In genomic region chr2:169286701-169287100, GRCm38 (mm10) we compare ENCODE assay signal across 19 mouse cellular contexts.
"Had no signal": no experiment of that assay in that cellular context is flagged by ENCODE, and none has a peak within 500 bp of the region (broad histone marks: within the 10 kb centered on the region; RNA-seq: fewer than 3 reads in every experiment).

No protein-coding gene starts in this region.

- H3K4me3 ChIP-seq: heart, embryonic 10.5 days; heart, embryonic 12.5 days; hindbrain, embryonic 13.5 days; hindbrain, embryonic 15.5 days; limb, embryonic 13.5 days; limb, embryonic 15.5 days had no signal

- H3K27ac ChIP-seq: heart, embryonic 10.5 days; hindbrain, embryonic 13.5 days; hindbrain, embryonic 15.5 days; hindbrain, postnatal 0 days; limb, embryonic 13.5 days; limb, embryonic 15.5 days had no signal

- H3K36me3 ChIP-seq: heart, embryonic 10.5 days; heart, embryonic 12.5 days; hindbrain, embryonic 13.5 days; hindbrain, embryonic 15.5 days; limb, embryonic 13.5 days; limb, embryonic 15.5 days had no signal

- DNase-seq: gastrocnemius, postnatal 14 days; gastrocnemius, postnatal 36 days; heart, adult 18-20 months; heart, postnatal 14 days; heart, postnatal 36 days; kidney, adult 11 months; kidney, adult 8-10 months; kidney, postnatal 14 days; kidney, postnatal 36 days; layer of hippocampus, adult 9-11 months; layer of hippocampus, postnatal 36 days; left cerebral cortex, postnatal 4 days had no signal

- H3K4me1 ChIP-seq: heart, embryonic 10.5 days; hindbrain, embryonic 13.5 days; hindbrain, embryonic 15.5 days; limb, embryonic 15.5 days had no signal

- H3K27me3 ChIP-seq: heart, embryonic 12.5 days; hindbrain, embryonic 13.5 days; hindbrain, embryonic 15.5 days; limb, embryonic 13.5 days; limb, embryonic 15.5 days had no signal
